Mouse (Mus musculus): ENCODE data around the gene Elk4. TPM values are rescaled to one million over a fixed set of nuclear protein-coding genes. Genes with fewer than 3 reads are reported as not detected.

Gene Elk4
- polyA plus RNA-seq, 1 experiment, result 59.7 TPM

DNA sequence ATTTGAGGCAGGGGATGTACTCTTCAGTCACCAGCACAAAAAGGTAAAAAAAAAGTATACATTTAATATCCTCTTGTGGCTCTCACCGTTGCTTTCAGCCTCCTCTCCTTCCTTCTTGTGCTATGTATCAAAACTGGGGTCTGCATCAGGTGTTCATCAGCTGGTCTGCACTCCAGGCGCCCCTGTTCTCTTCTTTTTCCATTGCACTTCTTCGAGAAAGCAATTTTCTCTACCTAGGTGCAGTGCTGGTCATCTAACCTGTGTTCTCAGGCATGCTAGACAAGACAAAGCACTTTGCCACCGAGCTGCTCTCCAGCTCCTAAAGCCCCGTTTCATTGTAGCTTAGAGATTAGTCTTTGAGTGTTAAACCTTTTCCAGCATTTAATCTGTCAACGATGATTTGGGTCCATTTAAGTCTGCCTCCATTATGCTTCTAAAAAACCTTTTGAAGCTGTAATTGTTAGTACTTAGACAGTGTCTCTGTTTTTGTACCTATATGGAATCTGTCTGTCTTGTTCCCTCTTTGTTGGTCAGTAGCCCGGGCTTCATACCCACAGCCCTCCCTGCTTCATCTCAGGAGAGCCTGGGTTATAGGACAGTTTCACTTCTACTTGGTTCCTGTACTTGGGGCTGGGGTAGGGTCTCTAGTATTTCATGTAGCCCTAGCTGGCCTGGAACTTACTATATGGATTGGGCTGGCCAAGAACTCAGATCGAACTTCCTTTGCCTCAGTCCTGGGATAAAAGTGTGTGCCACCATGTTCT is 1.7 kb downstream of the Elk4 start:
- Histone ChIP-seq H3K4me3 (ENCODE audit: insufficient read depth, low read length) (peak overlapping the region; percentile 92), H3K4me1 (ENCODE audit: control insufficient read depth, insufficient read depth, low read length) (peaks cover 33% of the 10 kb centered on the region), H3K27ac (ENCODE audit: insufficient read depth, low read depth, low read length) (peak overlapping the region; percentile 21; the same call in 1 of the 2 replicates)
- TF ChIP-seq POLR2A (IDR thresholded peaks at IDR 0.05; ENCODE audit: borderline replicate concordance, low read depth, low read length), result no peak
- no peak for TF ChIP-seq CTCF (IDR thresholded peaks at IDR 0.05; ENCODE audit: low read depth, low read length)

DNA sequence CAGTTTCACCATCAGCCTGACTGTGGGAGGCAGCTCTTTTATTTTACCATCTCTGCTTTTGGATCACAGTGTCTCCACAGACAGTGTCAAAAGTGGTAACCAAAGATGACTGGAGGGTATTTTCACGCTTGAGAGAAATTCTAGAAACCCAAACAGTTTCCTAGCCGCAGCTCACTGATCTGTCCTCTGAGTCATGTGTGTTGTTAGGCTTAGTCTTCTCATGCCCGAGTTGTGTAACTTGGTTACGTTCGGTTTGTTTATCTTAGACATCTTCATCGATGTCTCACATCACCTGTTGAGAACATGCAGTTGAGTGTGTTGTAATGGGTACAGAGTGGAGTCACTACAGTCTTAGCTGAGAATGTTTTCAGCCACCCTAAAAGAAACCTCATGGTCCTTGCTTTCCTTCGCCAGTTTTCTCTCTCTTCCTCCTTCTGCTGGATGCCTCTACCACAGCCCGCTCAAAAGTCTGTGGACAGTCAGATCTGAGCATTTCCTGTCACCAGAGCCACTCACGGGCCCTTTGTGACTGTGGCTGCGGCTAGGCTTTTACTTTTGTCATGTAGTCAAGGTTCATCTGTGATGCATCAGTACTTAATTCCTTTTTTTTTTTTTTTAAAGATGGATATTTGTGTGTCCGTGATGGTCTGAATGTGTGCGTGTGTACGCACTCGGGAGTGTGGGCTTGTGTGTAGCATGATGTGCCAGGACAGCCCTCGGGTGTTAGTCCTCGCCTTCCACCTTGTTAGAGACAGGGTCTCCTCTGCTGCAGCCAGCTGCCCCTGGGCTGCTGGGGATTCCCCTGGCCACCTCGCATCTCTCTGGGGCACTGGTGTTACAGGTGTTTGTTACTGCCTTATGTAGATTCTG is 3.5 kb downstream of the Elk4 start:
- TF ChIP-seq POLR2A (IDR thresholded peaks at IDR 0.05; ENCODE audit: borderline replicate concordance, low read depth, low read length) (no peak), CTCF (IDR thresholded peaks at IDR 0.05; ENCODE audit: low read depth, low read length) (no peak)
- Histone ChIP-seq H3K4me1 (ENCODE audit: control insufficient read depth, insufficient read depth, low read length) (peaks cover 26% of the 10 kb centered on the region), H3K27ac (ENCODE audit: insufficient read depth, low read depth, low read length) (peak overlapping the region; percentile 80), H3K4me3 (ENCODE audit: insufficient read depth, low read length) (peak overlapping the region; percentile 51)

DNA sequence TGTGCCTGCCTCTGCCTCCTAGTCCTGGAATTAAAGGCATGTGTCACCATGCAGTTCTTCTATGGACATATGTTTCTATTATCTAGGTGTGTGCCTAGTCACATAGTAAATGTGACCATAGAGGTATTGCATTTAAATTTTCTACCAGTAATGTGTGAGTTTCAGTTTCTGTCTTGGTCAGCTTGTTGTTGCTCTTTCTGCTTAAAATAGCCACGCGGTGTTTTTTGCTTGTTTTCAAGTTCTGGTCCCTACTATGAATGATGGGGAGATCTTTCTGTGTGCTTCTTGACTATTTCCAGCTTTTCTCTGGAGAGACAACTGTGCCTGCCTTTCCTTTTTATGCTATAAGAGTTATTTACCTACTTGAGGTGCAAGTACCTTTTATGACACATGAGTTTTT is 4.4 kb downstream of the Elk4 start:
- Histone ChIP-seq H3K4me3 (ENCODE audit: insufficient read depth, low read length) (no peak overlapping the region), H3K4me1 (ENCODE audit: control insufficient read depth, insufficient read depth, low read length) (peaks cover 23% of the 10 kb centered on the region), H3K27ac (ENCODE audit: insufficient read depth, low read depth, low read length) (no peak overlapping the region)
- TF ChIP-seq POLR2A (IDR thresholded peaks at IDR 0.05; ENCODE audit: borderline replicate concordance, low read depth, low read length) (no peak), CTCF (IDR thresholded peaks at IDR 0.05; ENCODE audit: low read depth, low read length) (no peak)

DNA sequence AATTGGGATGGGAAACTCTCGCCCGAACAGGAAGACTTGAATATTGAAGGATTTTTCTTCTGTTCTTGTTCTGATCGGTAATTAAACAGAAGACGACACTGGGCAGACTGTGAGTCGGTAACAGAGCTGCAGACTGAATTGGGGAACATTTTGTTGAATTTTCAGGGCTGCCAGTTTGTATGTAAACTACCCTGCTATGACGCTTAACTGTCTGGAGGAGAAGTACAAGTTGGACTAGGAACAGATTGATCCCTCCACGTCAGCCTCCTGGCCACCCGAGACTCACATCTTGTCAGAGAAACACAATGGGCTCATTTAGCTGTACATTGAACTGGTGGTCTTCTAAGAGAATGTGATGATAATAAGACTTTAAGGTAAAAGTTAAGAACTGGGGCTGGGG is 5.5 kb downstream of the Elk4 start:
- H3K27ac ChIP-seq (ENCODE audit: insufficient read depth, low read depth, low read length), result no peak overlapping the region
- H3K4me3 ChIP-seq (ENCODE audit: insufficient read depth, low read length), result no peak overlapping the region
- peaks cover 22% of the 10 kb centered on the region for H3K4me1 ChIP-seq (ENCODE audit: control insufficient read depth, insufficient read depth, low read length)
- TF ChIP-seq POLR2A (IDR thresholded peaks at IDR 0.05; ENCODE audit: borderline replicate concordance, low read depth, low read length) (no peak), CTCF (IDR thresholded peaks at IDR 0.05; ENCODE audit: low read depth, low read length) (no peak)

DNA sequence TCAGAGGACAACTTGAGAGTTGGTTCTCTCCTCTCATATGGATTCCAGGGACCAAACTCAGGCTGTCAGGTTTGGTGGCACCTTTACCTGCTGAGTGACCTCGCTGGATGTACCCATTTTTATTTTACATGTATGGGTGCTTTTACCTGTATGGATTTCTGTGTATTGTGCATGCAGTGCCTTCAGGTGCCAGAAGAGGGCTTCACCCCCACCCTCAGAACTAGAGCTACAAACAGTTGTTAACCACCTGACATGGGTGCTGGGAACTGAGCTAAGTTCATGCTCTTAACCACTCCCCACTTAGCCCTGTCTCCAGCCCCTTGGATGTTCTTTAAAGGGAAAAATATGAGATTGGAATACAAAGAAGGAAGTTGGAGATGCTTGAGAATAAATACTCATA is 7.4 kb downstream of the Elk4 start:
- no peak overlapping the region for H3K27ac ChIP-seq (ENCODE audit: insufficient read depth, low read depth, low read length)
- no peak overlapping the region for H3K4me3 ChIP-seq (ENCODE audit: insufficient read depth, low read length)
- peaks cover 18% of the 10 kb centered on the region for H3K4me1 ChIP-seq (ENCODE audit: control insufficient read depth, insufficient read depth, low read length)
- TF ChIP-seq POLR2A (IDR thresholded peaks at IDR 0.05; ENCODE audit: borderline replicate concordance, low read depth, low read length) (no peak), CTCF (IDR thresholded peaks at IDR 0.05; ENCODE audit: low read depth, low read length) (0 out of 2 replicates have a peak, but pooled peaks have one; percentile 17)

DNA sequence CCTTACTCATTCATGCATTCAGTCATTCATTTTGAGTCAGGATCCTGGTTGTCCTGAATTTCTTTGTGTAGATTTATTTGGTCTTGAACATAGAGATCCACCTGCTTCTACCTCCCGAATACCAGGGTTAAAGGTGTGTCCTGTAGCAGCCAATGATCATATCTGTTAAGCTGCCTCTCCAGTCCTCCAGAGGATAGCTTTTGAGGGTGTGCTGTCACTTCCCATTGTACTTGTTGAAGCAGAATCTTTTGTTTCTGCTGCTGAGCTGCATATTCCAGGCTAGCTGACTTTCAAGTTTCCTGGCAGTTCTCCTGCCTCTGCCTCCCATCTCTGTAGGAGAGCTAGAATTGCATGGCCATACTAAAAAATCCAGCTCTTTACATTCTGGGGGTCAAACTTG is 9.3 kb downstream of the Elk4 start:
- TF ChIP-seq CTCF (IDR thresholded peaks at IDR 0.05; ENCODE audit: low read depth, low read length), result no peak
- no peak for TF ChIP-seq POLR2A (IDR thresholded peaks at IDR 0.05; ENCODE audit: borderline replicate concordance, low read depth, low read length)
- Histone ChIP-seq H3K4me3 (ENCODE audit: insufficient read depth, low read length) (no peak overlapping the region), H3K4me1 (ENCODE audit: control insufficient read depth, insufficient read depth, low read length) (peaks cover 7% of the 10 kb centered on the region), H3K27ac (ENCODE audit: insufficient read depth, low read depth, low read length) (no peak overlapping the region)

DNA sequence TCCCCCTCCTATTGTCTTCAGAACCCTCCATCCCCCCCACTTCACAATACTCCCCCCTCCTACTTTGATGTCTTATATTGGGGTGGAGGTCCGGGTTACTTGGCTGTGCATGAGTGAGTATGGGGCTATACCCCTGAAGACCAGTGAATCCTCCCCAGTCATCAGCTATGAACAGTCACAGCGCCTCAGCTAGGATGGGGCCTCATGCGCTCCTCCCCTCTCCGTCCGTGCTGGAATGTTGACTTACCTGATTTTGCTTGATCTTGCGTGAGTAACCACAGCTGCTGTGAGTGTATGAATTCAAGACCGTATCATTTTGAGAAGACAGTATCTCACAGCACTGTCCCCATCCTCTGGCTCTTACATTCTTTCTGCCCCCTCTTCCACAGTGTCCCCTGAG is 12.5 kb downstream of the Elk4 start:
- no peak for TF ChIP-seq POLR2A (IDR thresholded peaks at IDR 0.05; ENCODE audit: borderline replicate concordance, low read depth, low read length)
- TF ChIP-seq CTCF (IDR thresholded peaks at IDR 0.05; ENCODE audit: low read depth, low read length), result no peak
- Histone ChIP-seq H3K27ac (ENCODE audit: insufficient read depth, low read depth, low read length) (no peak overlapping the region), H3K4me3 (ENCODE audit: insufficient read depth, low read length) (no peak overlapping the region), H3K4me1 (ENCODE audit: control insufficient read depth, insufficient read depth, low read length) (no peaks in the 10 kb centered on the region)

DNA sequence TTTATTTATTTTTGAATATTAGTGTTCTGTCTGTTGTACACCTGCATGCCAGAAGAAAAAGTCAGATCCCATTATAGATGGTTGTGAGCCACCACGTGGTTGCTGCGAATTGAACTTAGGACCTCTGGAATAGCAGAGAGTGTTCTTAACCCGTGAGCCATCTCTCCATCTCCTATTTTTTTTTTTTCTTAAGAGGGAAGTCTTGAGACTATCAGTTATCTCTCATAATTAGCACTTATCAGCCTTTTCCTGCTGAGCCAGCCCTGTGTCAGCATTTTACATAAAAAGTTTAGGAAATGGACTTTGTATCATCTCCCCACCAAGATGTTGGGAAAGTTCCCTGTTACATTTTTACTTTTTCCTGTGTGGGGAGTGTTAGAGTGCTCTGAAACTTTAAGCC is 14.7 kb downstream of the Elk4 start:
- TF ChIP-seq POLR2A (IDR thresholded peaks at IDR 0.05; ENCODE audit: borderline replicate concordance, low read depth, low read length) (no peak), CTCF (IDR thresholded peaks at IDR 0.05; ENCODE audit: low read depth, low read length) (no peak)
- H3K27ac ChIP-seq (ENCODE audit: insufficient read depth, low read depth, low read length), result no peak overlapping the region
- H3K4me3 ChIP-seq (ENCODE audit: insufficient read depth, low read length), result no peak overlapping the region
- H3K4me1 ChIP-seq (ENCODE audit: control insufficient read depth, insufficient read depth, low read length), result no peaks in the 10 kb centered on the region

DNA sequence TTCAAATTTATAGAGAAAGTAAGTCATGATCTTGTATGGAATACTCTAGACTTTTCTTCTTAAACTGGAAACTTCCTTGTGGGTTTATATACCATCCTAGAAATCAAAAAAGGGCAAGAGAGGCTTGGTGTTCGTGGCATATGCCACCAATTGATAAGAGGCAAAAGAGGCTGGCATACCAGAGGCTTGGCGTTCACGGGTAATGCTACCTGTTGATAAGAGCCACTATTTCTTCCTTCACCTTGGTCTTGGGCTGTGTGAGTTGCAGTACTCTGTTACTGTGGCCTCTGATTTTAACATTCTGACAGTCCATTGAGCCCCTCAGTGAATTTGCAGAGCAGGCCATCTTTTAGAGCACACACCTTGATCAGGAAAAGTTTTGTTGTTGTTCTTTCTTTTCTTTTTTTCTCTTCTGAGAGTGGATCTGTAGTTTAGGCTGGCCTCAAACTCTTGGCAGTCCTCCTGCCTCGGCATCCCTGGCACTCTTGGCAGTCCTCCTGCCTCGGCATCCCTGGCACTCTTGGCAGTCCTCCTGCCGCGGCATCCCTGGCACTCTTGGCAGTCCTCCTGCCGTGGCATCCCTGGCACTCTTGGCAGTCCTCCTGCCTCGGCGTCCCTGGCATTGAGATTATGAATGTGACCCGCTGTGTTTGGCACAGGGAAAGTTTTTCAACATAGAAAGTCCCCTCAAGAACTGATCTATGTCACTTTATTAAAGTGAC is 19.7 kb downstream of the Elk4 start:
- Histone ChIP-seq H3K4me3 (ENCODE audit: insufficient read depth, low read length) (no peak overlapping the region), H3K4me1 (ENCODE audit: control insufficient read depth, insufficient read depth, low read length) (no peaks in the 10 kb centered on the region), H3K27ac (ENCODE audit: insufficient read depth, low read depth, low read length) (no peak overlapping the region)
- TF ChIP-seq POLR2A (IDR thresholded peaks at IDR 0.05; ENCODE audit: borderline replicate concordance, low read depth, low read length) (no peak), CTCF (IDR thresholded peaks at IDR 0.05; ENCODE audit: low read depth, low read length) (no peak)

Measured in bone marrow macrophage, adult 2 months (primary cell).